Mouse (Mus musculus) CH12.LX (cell line): ENCODE measurements around the gene Actn4. TPM values are rescaled to one million over a fixed set of nuclear protein-coding genes. Genes with fewer than 3 reads are reported as not detected.

Experiments
- DNase-seq: peaks from one replicate; pipeline ENCODE4 v3.0.0-alpha.2; 2013; ENCODE audit errors: extremely low read depth
- H3K27ac ChIP-seq: 2 replicates; pipeline ENCODE4 v1.5.1; 2012; ENCODE audit warnings: low read depth, mild to moderate bottlenecking, control low read depth, moderate library complexity; ENCODE audit not compliant: insufficient read depth
- H3K27me3 ChIP-seq: replicated peaks from 2 replicates; pipeline ENCODE3; 2012; ENCODE audit warnings: inconsistent platforms
- H3K36me3 ChIP-seq, 2 experiments: replicated peaks in 1 of 2; 2 replicates each; pipeline versions ENCODE3 to v1.6.1; 2012; ENCODE audit warnings: inconsistent platforms in 1 of 2, low read length in 1 of 2, mild to moderate bottlenecking in 1 of 2, mixed read lengths in 1 of 2, moderate library complexity in 1 of 2; ENCODE audit not compliant: control insufficient read depth in 1 of 2, insufficient read depth in 1 of 2
- H3K4me1 ChIP-seq, 2 experiments: 2 replicates each; pipeline ENCODE4 v1.6.1; 2012; ENCODE audit warnings: inconsistent platforms in 1 of 2, moderate library complexity in 1 of 2; ENCODE audit not compliant: insufficient read depth in 2 of 2, control insufficient read depth in 1 of 2
- H3K4me2 ChIP-seq: 2 replicates; pipeline ENCODE4 v1.6.1; 2012; ENCODE audit warnings: low read depth, mild to moderate bottlenecking, control low read depth; ENCODE audit not compliant: poor library complexity, insufficient read depth, severe bottlenecking
- H3K4me3 ChIP-seq, 3 experiments: fragments of 150-350 bp in 1 of 3; sonication (generic) in 1 of 3; replicated peaks in 1 of 3; 2 replicates each; pipeline versions ENCODE3 to v1.5.1; 2011 to 2012; ENCODE audit warnings: low read depth in 2 of 3, low read length in 2 of 3, mild to moderate bottlenecking in 2 of 3, moderate library complexity in 2 of 3, control low read depth in 1 of 3, improper control_type of control experiment in 1 of 3, inconsistent platforms in 1 of 3, mixed read lengths in 1 of 3; ENCODE audit not compliant: poor library complexity in 1 of 3
- H3K79me2 ChIP-seq: replicated peaks from 2 replicates; pipeline ENCODE4 v1.6.1; 2012; ENCODE audit warnings: mild to moderate bottlenecking, moderate library complexity; ENCODE audit not compliant: control insufficient read depth, poor library complexity, insufficient read depth, severe bottlenecking; ENCODE audit errors: extremely low read depth
- H3K9ac ChIP-seq: 2 replicates; pipeline ENCODE4 v1.6.1; 2012; ENCODE audit warnings: low read depth, mild to moderate bottlenecking, control low read depth, moderate library complexity; ENCODE audit not compliant: insufficient read depth
- H3K9me3 ChIP-seq: replicated peaks from 2 replicates; pipeline ENCODE3; 2012; ENCODE audit warnings: low read length, inconsistent platforms, mixed read lengths
- BHLHE40 ChIP-seq: IDR thresholded peaks from 2 replicates; pipeline ENCODE4 v1.6.1; 2011; ENCODE audit warnings: mild to moderate bottlenecking, low read depth, low read length, improper control_type of control experiment
- CTCF ChIP-seq, 2 experiments: IDR thresholded peaks in 1 of 2; conservative IDR thresholded peaks in 1 of 2; 2 replicates each; pipeline ENCODE4 v1.5.1; 2011 to 2012; ENCODE audit warnings: low read depth in 2 of 2, low read length in 2 of 2, improper control_type of control experiment in 1 of 2, inconsistent platforms in 1 of 2, mild to moderate bottlenecking in 1 of 2, moderate library complexity in 1 of 2
- E2F4 ChIP-seq: IDR thresholded peaks from 2 replicates; pipeline ENCODE4 v1.6.1; 2011; ENCODE audit warnings: low read depth, low read length, improper control_type of control experiment; ENCODE audit not compliant: insufficient replicate concordance
- ELF1 ChIP-seq: IDR thresholded peaks from 2 replicates; pipeline ENCODE4 v1.6.1; 2014; ENCODE audit warnings: low read depth, mild to moderate bottlenecking, inconsistent platforms, low read length, improper control_type of control experiment
- EP300 ChIP-seq: IDR thresholded peaks from 2 replicates; pipeline ENCODE4 v1.6.1; 2011; ENCODE audit warnings: low read length, improper control_type of control experiment
- ETS1 ChIP-seq: conservative IDR thresholded peaks from 2 replicates; pipeline ENCODE4 v1.6.1; 2012; ENCODE audit warnings: low read depth, mild to moderate bottlenecking, inconsistent platforms, low read length, improper control_type of control experiment, moderate library complexity
- GABPA ChIP-seq: IDR thresholded peaks from 2 replicates; pipeline ENCODE4 v1.6.1; 2012; ENCODE audit warnings: low read depth, low read length, improper control_type of control experiment, inconsistent platforms; ENCODE audit not compliant: insufficient replicate concordance
- KAT2A ChIP-seq: IDR thresholded peaks from 2 replicates; pipeline ENCODE4 v1.6.1; 2012; ENCODE audit warnings: low read length, improper control_type of control experiment, inconsistent platforms; ENCODE audit not compliant: insufficient replicate concordance
- MAFK ChIP-seq: IDR thresholded peaks from 2 replicates; pipeline ENCODE4 v1.6.1; 2011; ENCODE audit warnings: low read length, improper control_type of control experiment; ENCODE audit not compliant: insufficient replicate concordance
- NELFE ChIP-seq: IDR thresholded peaks from 2 replicates; pipeline ENCODE4 v1.6.1; 2011; ENCODE audit warnings: low read depth, low read length, improper control_type of control experiment
- NRF1 ChIP-seq: IDR thresholded peaks from 2 replicates; pipeline ENCODE4 v1.6.1; 2014; ENCODE audit warnings: low read depth, mild to moderate bottlenecking, inconsistent platforms, low read length, improper control_type of control experiment, moderate library complexity
- PAX5 ChIP-seq: IDR thresholded peaks from 2 replicates; pipeline ENCODE4 v1.6.1; 2012; ENCODE audit warnings: low read length, inconsistent platforms, mixed read lengths
- POLR2AphosphoS2 ChIP-seq: IDR thresholded peaks from 2 replicates; pipeline ENCODE4 v1.6.1; 2011; ENCODE audit warnings: low read depth, low read length, improper control_type of control experiment
- RAD21 ChIP-seq: IDR thresholded peaks from 2 replicates; pipeline ENCODE4 v1.6.1; 2011; ENCODE audit warnings: low read depth, mild to moderate bottlenecking, low read length, improper control_type of control experiment, moderate library complexity
- RCOR1 ChIP-seq: conservative IDR thresholded peaks from 2 replicates; pipeline ENCODE4 v1.6.1; 2012; ENCODE audit warnings: low read depth, mild to moderate bottlenecking, inconsistent platforms, low read length, improper control_type of control experiment
- UBTF ChIP-seq: IDR thresholded peaks from 2 replicates; pipeline ENCODE4 v1.6.1; 2012; ENCODE audit warnings: low read depth, mild to moderate bottlenecking, inconsistent platforms, low read length, improper control_type of control experiment, moderate library complexity
- USF1 ChIP-seq: IDR thresholded peaks from 2 replicates; pipeline ENCODE4 v1.6.1; 2014; ENCODE audit warnings: low read depth, mild to moderate bottlenecking, inconsistent platforms, low read length, improper control_type of control experiment
- USF2 ChIP-seq: conservative IDR thresholded peaks from 2 replicates; pipeline ENCODE4 v1.6.1; 2011; ENCODE audit warnings: low read depth, low read length, improper control_type of control experiment
- dilution Hi-C: fragments of 300-500 bp; cut with MboI; formaldehyde crosslinking; loops from 2 replicates; pipeline ENCODE4 v1.14.3; 2020; ENCODE audit warnings: low sequenced_read_pairs; ENCODE audit not compliant: extremely low pct_unique_long_range_greater_than_20kb, extremely low pct_ligation_motif_present
- in situ Hi-C: fragments of 300-500 bp; cut with MboI; formaldehyde crosslinking; loops from 3 replicates; pipeline ENCODE4 v1.14.3; 2019; ENCODE audit warnings: low sequenced_read_pairs, low pct_ligation_motif_present, low pct_unique_long_range_greater_than_20kb, mixed read lengths
- polyA plus RNA-seq: library from polyadenylated mRNA; unstranded; fragments of >175 nt; gene quantifications from 2 replicates; pipeline ENCODE4 v1.2.1, GENCODE M21; 2012; ENCODE audit warnings: low read depth; ENCODE audit not compliant: insufficient read length
- total RNA-seq, 2 experiments: library from RNA; depleted of rRNA; stranded (reverse); fragments of 300-350 nt in 1 of 2; fragments of >200 nt in 1 of 2; gene quantifications; 2 replicates each; pipeline ENCODE4 v1.2.3; 2012 to 2014

Gene Actn4
- total and polyA plus RNA-seq, 3 experiments: 56.9 to 145 (median 63.4) TPM

DNA sequence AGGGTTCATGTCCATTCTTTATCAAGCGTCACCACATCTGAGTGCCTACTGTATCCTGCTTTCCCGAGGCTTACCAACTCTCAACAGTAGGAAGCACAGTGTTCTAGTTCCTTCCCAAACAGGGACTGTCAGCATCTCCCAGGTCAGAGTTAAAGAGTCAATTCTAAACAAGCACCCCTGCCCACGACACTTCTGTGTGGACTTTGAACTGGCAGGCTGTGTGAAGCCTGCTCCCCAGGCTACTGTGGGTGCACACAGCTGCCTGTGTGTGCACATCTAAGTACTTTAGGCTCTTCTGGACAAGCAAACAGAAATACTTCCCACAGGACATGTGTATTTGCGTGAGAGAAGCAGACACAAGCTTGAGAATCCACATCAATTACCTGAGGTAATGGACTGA is 20.6 kb downstream of the Actn4 start:
- H3K9ac ChIP-seq: no peak overlapping the region

DNA sequence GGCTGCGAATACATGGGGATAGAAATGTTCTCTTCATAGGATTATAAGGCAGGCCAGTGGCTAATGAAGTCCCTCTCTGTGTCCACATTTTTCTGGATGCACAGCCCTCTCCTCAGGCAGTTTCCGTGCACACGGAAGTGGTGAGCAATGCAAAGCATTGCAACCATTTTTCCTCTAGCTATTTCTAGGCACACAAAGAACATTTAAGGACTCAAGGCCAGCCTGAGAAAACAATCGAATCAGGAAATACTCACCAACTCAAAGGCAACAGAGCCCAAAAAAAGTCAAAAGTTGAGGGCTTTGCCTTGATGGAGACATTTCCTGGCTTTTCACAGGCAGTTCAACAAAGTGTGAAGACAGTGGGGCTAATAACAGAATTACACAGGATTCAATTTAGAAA is 21.0 kb downstream of the Actn4 start:
- TF ChIP-seq EP300: no peak
- TF ChIP-seq BHLHE40: no peak
- no peak for TF ChIP-seq CTCF (conservative IDR thresholded peaks at IDR 0.05 in 1 of 2, IDR thresholded peaks at IDR 0.05 in 1 of 2; ENCODE audit: low read depth in 2 of 2, low read length in 2 of 2)
- TF ChIP-seq KAT2A: no peak
- no peak for TF ChIP-seq GABPA
- no peak for TF ChIP-seq RAD21
- no peak for TF ChIP-seq USF1
- TF ChIP-seq USF2: no peak
- Histone ChIP-seq H3K9me3 (no peaks in the 10 kb centered on the region), H3K9ac (no peak overlapping the region), H3K27me3 (no peaks in the 10 kb centered on the region), H3K4me1 (peaks cover under 1 to 80% of the 10 kb centered on the region in 2 experiments), H3K4me2 (no peak overlapping the region), H3K36me3 (peaks cover 0 to 67% of the 10 kb centered on the region in 2 experiments), H3K4me3 (no peak overlapping the region), H3K79me2 (peaks cover 47% of the 10 kb centered on the region), H3K27ac (no peak overlapping the region)
- in situ Hi-C loops (no loop called here), dilution Hi-C loops (no loop called here)
- no peak for DNase-seq

More for the DNA sequence above, 20.6 kb downstream of the Actn4 start:
- no peaks in the 10 kb centered on the region for H3K27me3 ChIP-seq
- TF ChIP-seq POLR2AphosphoS2 (no peak), CTCF (conservative IDR thresholded peaks at IDR 0.05 in 1 of 2, IDR thresholded peaks at IDR 0.05 in 1 of 2; ENCODE audit: low read depth in 2 of 2, low read length in 2 of 2) (no peak), ELF1 (no peak), RCOR1 (no peak), NRF1 (no peak), NELFE (no peak), MAFK (no peak), ETS1 (no peak), UBTF (no peak), PAX5 (no peak), E2F4 (no peak)
- dilution Hi-C loops (no loop called here), in situ Hi-C loops (no loop called here)
- H3K4me1 ChIP-seq: peaks cover 5 to 81% of the 10 kb centered on the region in 2 experiments
- no peak overlapping the region for H3K4me3 ChIP-seq
- H3K36me3 ChIP-seq: peaks cover 0 to 63% of the 10 kb centered on the region in 2 experiments
- no peak for DNase-seq
- H3K4me2 ChIP-seq: no peak overlapping the region
- H3K9me3 ChIP-seq: no peaks in the 10 kb centered on the region
- no peak overlapping the region for H3K27ac ChIP-seq
- H3K79me2 ChIP-seq: peaks cover 44% of the 10 kb centered on the region
